In the genomic region with DNA sequence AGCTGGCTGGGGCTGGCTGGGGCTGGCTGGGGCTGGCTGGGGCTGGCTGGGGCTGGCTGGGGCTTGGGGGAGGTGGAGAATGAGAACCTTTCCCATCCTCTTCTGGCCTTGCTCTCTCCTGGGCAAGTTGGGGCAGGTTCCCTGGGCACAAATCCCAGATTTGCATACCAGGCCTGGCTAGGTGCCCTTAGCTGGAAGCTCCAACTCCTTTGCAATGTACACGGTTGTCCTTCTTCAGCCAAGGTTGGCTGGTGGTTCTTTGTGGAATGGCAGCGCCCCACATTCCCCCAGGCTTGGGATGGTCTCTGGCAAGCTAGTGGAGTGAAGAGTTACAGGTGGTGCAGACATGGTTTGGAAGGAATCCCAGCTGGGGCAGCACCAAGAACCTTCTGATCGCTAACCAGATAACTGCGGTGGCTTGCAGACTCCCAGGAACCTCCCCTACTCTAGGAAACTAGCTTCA, we compare ENCODE assay signal across 9 mouse cellular contexts.
A peak's percentile ranks its signal among the peaks of the same experiment; 100 is the strongest.
DNase-seq lines count a peak whose midpoint lies in the region; ATAC-seq lines count a peak whose summit lies in the region.
"Had no signal": no experiment of that assay in that cellular context is flagged by ENCODE, and none has a peak within 500 bp of the region (broad histone marks: within the 10 kb centered on the region; RNA-seq: fewer than 3 reads in every experiment).

No protein-coding gene starts in this region.

- H3K36me3 ChIP-seq in hindbrain, embryonic 15.5 days = no peaks in the 10 kb centered on the region
- H3K36me3 ChIP-seq in hindbrain, embryonic 12.5 days = no peaks in the 10 kb centered on the region
- H3K36me3 ChIP-seq: midbrain, embryonic 13.5 days had no signal

- DNase-seq in adipocyte (ENCODE audit: low spot score) = peak; percentile 87
- peak; percentile 37 to 82 for DNase-seq in gastrocnemius, adult 8-10 months (ENCODE audit: low spot score in 2 of 2)
- peak; percentile 36 for DNase-seq in lung, postnatal 36 days
- no peak for DNase-seq in left cerebral cortex, adult 18-20 months (ENCODE audit: low spot score in 2 of 2)
- no peak for DNase-seq in left cerebral cortex, postnatal 10 days (ENCODE audit: extremely low spot score in 1 of 2, low spot score in 2 of 2)

- intact Hi-C loops in left cerebral cortex, postnatal 10 days (cut with DNase I) = no loop called here

- H3K9ac ChIP-seq in hindbrain, embryonic 15.5 days = no peak overlapping the region
- no peak overlapping the region for H3K9ac ChIP-seq in hindbrain, embryonic 12.5 days
- H3K9ac ChIP-seq: midbrain, embryonic 13.5 days had no signal

- H3K9me3 ChIP-seq in hindbrain, embryonic 15.5 days = no peaks in the 10 kb centered on the region
- no peaks in the 10 kb centered on the region for H3K9me3 ChIP-seq in hindbrain, embryonic 12.5 days (replicated peaks)
- H3K9me3 ChIP-seq: midbrain, embryonic 13.5 days had no signal

- 0 out of 2 replicates have a peak, but pooled peaks have one; percentile 30 for ATAC-seq in hindbrain, embryonic 15.5 days (ENCODE audit: low FRiP score, low read depth)
- no peak for ATAC-seq in hindbrain, embryonic 12.5 days (ENCODE audit: low FRiP score)
- no peak for ATAC-seq in inflammation-experienced regulatory T-cells, adult 6 months
- ATAC-seq: midbrain, embryonic 13.5 days had no signal

- no peak overlapping the region for H3K4me2 ChIP-seq in hindbrain, embryonic 15.5 days
- no peak overlapping the region for H3K4me2 ChIP-seq in hindbrain, embryonic 12.5 days (replicated peaks)
- H3K4me2 ChIP-seq: midbrain, embryonic 13.5 days had no signal

- no peaks in the 10 kb centered on the region for H3K27me3 ChIP-seq in hindbrain, embryonic 15.5 days
- no peaks in the 10 kb centered on the region for H3K27me3 ChIP-seq in hindbrain, embryonic 12.5 days
- H3K27me3 ChIP-seq: midbrain, embryonic 13.5 days had no signal

- 81% methylated on average over 4 of the region's 4 CpGs for WGBS in hindbrain, embryonic 15.5 days
- 88% methylated on average over 4 of the region's 4 CpGs for WGBS in hindbrain, embryonic 12.5 days

- no peak overlapping the region for H3K4me3 ChIP-seq in hindbrain, embryonic 15.5 days
- no peak overlapping the region for H3K4me3 ChIP-seq in hindbrain, embryonic 12.5 days
- H3K4me3 ChIP-seq: midbrain, embryonic 13.5 days had no signal

- H3K27ac ChIP-seq in hindbrain, embryonic 15.5 days (replicated peaks) = no peak overlapping the region
- no peak overlapping the region for H3K27ac ChIP-seq in hindbrain, embryonic 12.5 days
- H3K27ac ChIP-seq: midbrain, embryonic 13.5 days had no signal

- H3K4me1 ChIP-seq in hindbrain, embryonic 15.5 days (replicated peaks) = no peaks in the 10 kb centered on the region
- H3K4me1 ChIP-seq in hindbrain, embryonic 12.5 days = no peaks in the 10 kb centered on the region
- H3K4me1 ChIP-seq: midbrain, embryonic 13.5 days had no signal

Comparison
In these comparisons a context has a peak if more than half of its experiments do, and no peak if none do; other contexts are left out.
1. DNase-seq: peak in adipocyte (single experiment), gastrocnemius, adult 8-10 months (2 of 2) and lung, postnatal 36 days (single experiment); none in left cerebral cortex, adult 18-20 months (0 of 2) and left cerebral cortex, postnatal 10 days (0 of 2).